ENCODE assay signal across 13 mouse cellular contexts in the genomic region with DNA sequence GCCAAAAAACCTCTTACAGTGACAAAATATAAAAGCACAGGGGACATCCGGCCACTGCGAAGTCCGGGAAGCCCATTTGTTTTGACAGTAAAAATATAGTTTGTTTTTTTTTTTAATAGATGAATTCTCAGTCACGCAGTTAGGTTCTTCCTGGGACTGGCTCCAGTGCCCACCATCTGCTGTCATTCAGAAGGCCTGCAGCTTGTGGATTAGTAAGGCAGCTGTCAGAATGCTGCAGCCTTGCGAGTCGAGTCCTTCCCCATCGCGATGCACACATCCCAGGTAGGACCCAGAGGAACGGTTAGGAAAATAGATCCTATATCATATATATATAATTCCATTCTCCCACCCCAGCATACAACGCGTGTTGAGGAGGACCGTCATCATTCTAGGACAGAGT. TPM values are rescaled to one million over a fixed set of nuclear protein-coding genes. Genes with fewer than 3 reads are reported as not detected.
A peak's percentile ranks its signal among the peaks of the same experiment; 100 is the strongest.
DNase-seq lines count a peak whose midpoint lies in the region; ATAC-seq and TF ChIP-seq lines count a peak whose summit lies in the region.
"Had no signal": no experiment of that assay in that cellular context is flagged by ENCODE, and none has a peak within 500 bp of the region (broad histone marks: within the 10 kb centered on the region; RNA-seq: fewer than 3 reads in every experiment).

No protein-coding gene starts in this region.

- H3K4me3 ChIP-seq in kidney, adult 2 months (ENCODE audit: insufficient read depth, low read depth, low read length), result no peak overlapping the region
- no peak overlapping the region for H3K4me3 ChIP-seq in cerebellum, adult 2 months (replicated peaks; ENCODE audit: insufficient read depth, low read depth, low read length)
- no peak overlapping the region for H3K4me3 ChIP-seq in layer of hippocampus, adult 2 months

- TF ChIP-seq CTCF in kidney, adult 2 months (conservative IDR thresholded peaks at IDR 0.05; ENCODE audit: insufficient read depth, insufficient read length, low read depth, low read length), result no peak
- no peak for TF ChIP-seq CTCF in cerebellum, adult 2 months (IDR thresholded peaks at IDR 0.05; ENCODE audit: borderline replicate concordance, insufficient read depth, low read depth, low read length)
- TF ChIP-seq CTCF in layer of hippocampus, adult 2 months (conservative IDR thresholded peaks at IDR 0.05), result no peak

- no peaks in the 10 kb centered on the region for H3K4me1 ChIP-seq in kidney, adult 2 months (ENCODE audit: control insufficient read depth, insufficient read depth, low read length)
- peaks cover 24% of the 10 kb centered on the region for H3K4me1 ChIP-seq in cerebellum, adult 2 months (ENCODE audit: control insufficient read depth, insufficient read depth, low read length)

- TF ChIP-seq POLR2A in kidney, adult 2 months (IDR thresholded peaks at IDR 0.05; ENCODE audit: low read depth, low read length), result no peak
- no peak for TF ChIP-seq POLR2A in cerebellum, adult 2 months (IDR thresholded peaks at IDR 0.05; ENCODE audit: borderline replicate concordance, insufficient read depth, low read length)

- no peaks in the 10 kb centered on the region for H3K36me3 ChIP-seq in kidney, adult 2 months (ENCODE audit: control insufficient read depth, insufficient read depth, low read length)

- no peak overlapping the region for H3K27ac ChIP-seq in kidney, adult 2 months (ENCODE audit: insufficient read depth, low read depth, low read length)
- H3K27ac ChIP-seq in cerebellum, adult 2 months (ENCODE audit: insufficient read depth, low read length), result no peak overlapping the region
- H3K27ac ChIP-seq in layer of hippocampus, adult 2 months, result peak overlapping the region; percentile 33; the same call in 1 of the 2 replicates
- H3K27ac ChIP-seq: kidney, postnatal 0 days had no signal

- ATAC-seq in granulocyte monocyte progenitor cell, adult 5-6 weeks (replicated peaks; ENCODE audit: poor library complexity, severe bottlenecking), result no peak

- H3K27me3 ChIP-seq in kidney, adult 2 months (replicated peaks; ENCODE audit: control insufficient read depth, insufficient read depth, low read length), result no peaks in the 10 kb centered on the region
- no peaks in the 10 kb centered on the region for H3K27me3 ChIP-seq in cerebellum, adult 2 months (ENCODE audit: control insufficient read depth, insufficient read depth, low read length)

- peak; percentile 58 for DNase-seq in kidney, adult 2 months
- DNase-seq in kidney, adult 9 months, result no peak
- peak; percentile 87 for DNase-seq in brain, adult 2 months (ENCODE audit: low read depth, low spot score)
- DNase-seq in cerebellum, adult 2 months, result peak; percentile 58 to 69
- peak in 1 of 2 experiments; percentile 73 for DNase-seq in layer of hippocampus, adult 2 months (ENCODE audit: low spot score in 2 of 2)
- no peak for DNase-seq in adrenal gland, adult 8-10 months
- DNase-seq: heart, postnatal 4 days had no signal

- WGBS in kidney, adult 2 months, result 63% methylated on average over 12 of the region's 12 CpGs
- WGBS in cerebellum, adult 2 months, result 26% methylated on average over 12 of the region's 12 CpGs

RNA-seq across cellular contexts. Expression of a gene that starts 5.1 kb away (rescaled TPM):
- polyA plus RNA-seq in kidney, adult 2 months (2012; rRNA removed), result 1.5 and 2.8 TPM in 2 replicates
- 1.7 and 3.2 TPM in 2 replicates for polyA plus RNA-seq in cerebellum, adult 2 months (2012; rRNA removed)
- total RNA-seq in layer of hippocampus, adult 2 months (2021), result 1 to 10 TPM; 3.8 to 4.2 TPM
- not detected in 2 replicates for total RNA-seq in granulocyte monocyte progenitor cell, adult 5-6 weeks (2014; fragmentation: Nextera tagmentation)
- total RNA-seq in granulocyte monocyte progenitor cell, adult 5-6 weeks (2017), result not detected in 2 replicates
- 1 to 10 TPM in 2 of 4 experiments, under 1 TPM in 1, not detected in 1; 0.84 to 2.6 (median 2.3) TPM for total RNA-seq in adrenal gland, adult 8-10 months (2022)
- polyA plus RNA-seq: liver, embryonic 16.5 days had no signal

RNA-seq across cellular contexts. Expression of a gene that starts 16.5 kb away (rescaled TPM):
- not detected in 2 replicates for polyA plus RNA-seq in kidney, adult 2 months (2012; rRNA removed)
- not detected in 2 replicates for polyA plus RNA-seq in cerebellum, adult 2 months (2012; rRNA removed)
- total RNA-seq in layer of hippocampus, adult 2 months (2021), result not detected
- not detected in 2 replicates for total RNA-seq in granulocyte monocyte progenitor cell, adult 5-6 weeks (2014; fragmentation: Nextera tagmentation)
- not detected in 2 replicates for total RNA-seq in granulocyte monocyte progenitor cell, adult 5-6 weeks (2017)
- total RNA-seq in adrenal gland, adult 8-10 months (2022), result not detected
- total RNA-seq: heart, adult 8-10 months; heart, postnatal 4 days had no signal
- polyA plus RNA-seq: embryonic facial prominence, embryonic 14.5 days; kidney, postnatal 0 days; limb, embryonic 11.5 days; liver, embryonic 16.5 days had no signal

Comparison
In these comparisons a context has a peak if more than half of its experiments do, and no peak if none do; other contexts are left out.
1. DNase-seq: peak in kidney, adult 2 months (single experiment), brain, adult 2 months (single experiment) and cerebellum, adult 2 months (2 of 2); none in kidney, adult 9 months (single experiment) and adrenal gland, adult 8-10 months (single experiment).